Mouse (Mus musculus) thymus, adult 2 months (tissue): ENCODE data around the gene BC005537.

Experiments
- CTCF ChIP-seq: fragments of 200-500 bp; IDR thresholded peaks from 2 replicates; pipeline ENCODE4 v1.5.1; 2012; ENCODE audit warnings: mild to moderate bottlenecking, control low read depth, low read length, moderate library complexity, borderline replicate concordance; ENCODE audit not compliant: control insufficient read depth, poor library complexity, insufficient read depth; ENCODE audit errors: extremely low read depth
- POLR2A ChIP-seq: fragments of 200-500 bp; IDR thresholded peaks from 2 replicates; pipeline ENCODE4 v1.6.1; 2012; ENCODE audit warnings: mild to moderate bottlenecking, low read length, control low read depth, moderate library complexity; ENCODE audit not compliant: control insufficient read depth, poor library complexity, insufficient read depth; ENCODE audit errors: extremely low read depth

- TF ChIP-seq POLR2A (no peak), CTCF (no peak)
Observed at GRCm38 (mm10) chr13:24822663-24823343, 21.3 kb downstream of the BC005537 start.
